Mouse (Mus musculus) spleen, postnatal 10 days (tissue): ENCODE measurements around the gene Lama5.
"Not testable (repeated sequence)": the region's sequence is repeated elsewhere in the genome, so short reads cannot be mapped to it uniquely, and the experiment has no call there.

Experiments
- DNase-seq, 2 experiments: peaks; one replicate each; pipeline ENCODE4 v3.0.0; 2021 to 2022; ENCODE audit warnings: low spot score in 2 of 2

The Lama5 gene

GRCm38 (mm10) chr2:180225762-180226378, at the start of gene Lama5:
TSS of gene Lama5 (minus strand) at chr2:180225859.
- no peak for DNase-seq

GRCm38 (mm10) chr2:180274523-180274922, 48.9 kb upstream of the Lama5 start:
- DNase-seq = no peak

- peak; percentile 83 to 95 for DNase-seq
Measured at GRCm38 (mm10) chr2:180273394-180274244, 48.0 kb upstream of the Lama5 start, which contains the start of gene Cables2. TSS of gene Cables2 (minus strand) at chr2:180273496.

GRCm38 (mm10) chr2:180272884-180273321, 47.2 kb upstream of the Lama5 start:
- DNase-seq = peak in 1 of 2 experiments; percentile 83

GRCm38 (mm10) chr2:180271804-180272395, 46.2 kb upstream of the Lama5 start:
- peak in 1 of 2 experiments; percentile 25 for DNase-seq

- peak in 1 of 2 experiments; percentile 30 for DNase-seq
Measured at GRCm38 (mm10) chr2:180270537-180271255, 45.0 kb upstream of the Lama5 start.

- no peak for DNase-seq
Measured at GRCm38 (mm10) chr2:180269329-180269728, 43.7 kb upstream of the Lama5 start.

GRCm38 (mm10) chr2:180267955-180268354, 42.3 kb upstream of the Lama5 start:
- DNase-seq = no peak

GRCm38 (mm10) chr2:180262891-180263290, 37.2 kb upstream of the Lama5 start:
- no peak for DNase-seq

GRCm38 (mm10) chr2:180262441-180262840, 36.8 kb upstream of the Lama5 start:
- no peak for DNase-seq

GRCm38 (mm10) chr2:180261901-180262300, 36.2 kb upstream of the Lama5 start:
- DNase-seq = no peak

- no peak for DNase-seq
Measured at GRCm38 (mm10) chr2:180260610-180261480, 35.2 kb upstream of the Lama5 start.

GRCm38 (mm10) chr2:180259826-180260609, 34.4 kb upstream of the Lama5 start:
- not testable (repeated sequence) for DNase-seq

- DNase-seq = not testable (repeated sequence)
Measured at GRCm38 (mm10) chr2:180258951-180259484, 33.4 kb upstream of the Lama5 start.

- no peak for DNase-seq
Measured at GRCm38 (mm10) chr2:180257963-180258865, 32.6 kb upstream of the Lama5 start.

GRCm38 (mm10) chr2:180257001-180257521, 31.4 kb upstream of the Lama5 start, which contains the start of gene Rps21:
TSS of gene Rps21 (plus strand) at chr2:180257377.
- DNase-seq = peak; percentile 92 to 98

- peak in 1 of 2 experiments; percentile 22 for DNase-seq
Measured at GRCm38 (mm10) chr2:180256296-180257000, 30.8 kb upstream of the Lama5 start.

GRCm38 (mm10) chr2:180255701-180256100, 30.0 kb upstream of the Lama5 start:
- no peak for DNase-seq
